Mouse (Mus musculus): ENCODE measurements around the gene Fam126b.
"Not testable (repeated sequence)": the region's sequence is repeated elsewhere in the genome, so short reads cannot be mapped to it uniquely, and the experiment has no call there.

Gene Fam126b

GRCm38 (mm10) chr1:58570437-58570836 lies 15.7 kb downstream of the Fam126b start:
- in situ Hi-C loops (cut with MboI, MseI) = no loop called here

- in situ Hi-C loops (cut with MboI, MseI) = no loop called here
These were observed 17.5 kb downstream of the Fam126b start for GRCm38 (mm10) chr1:58568456-58569130.

GRCm38 (mm10) chr1:58566621-58567020 lies 19.5 kb downstream of the Fam126b start:
- in situ Hi-C loops (cut with MboI, MseI) = no loop called here

GRCm38 (mm10) chr1:58564981-58565380 lies 21.1 kb downstream of the Fam126b start:
- in situ Hi-C loops (cut with MboI, MseI) = no loop called here

- in situ Hi-C loops (cut with MboI, MseI) = no loop called here
These were observed 23.7 kb downstream of the Fam126b start for GRCm38 (mm10) chr1:58562455-58562854.

- in situ Hi-C loops (cut with MboI, MseI) = not testable (repeated sequence)
These were observed 25.8 kb downstream of the Fam126b start for GRCm38 (mm10) chr1:58560370-58560769.

GRCm38 (mm10) chr1:58541386-58541785 lies 44.7 kb downstream of the Fam126b start:
- in situ Hi-C loops (cut with MboI, MseI) = loop anchor here (5.0 kb wide), 1 partner anchor 74 kb away; no protein-coding TSS in a partner anchor

- in situ Hi-C loops (cut with MboI, MseI) = no loop called here
These were observed 78.9 kb downstream of the Fam126b start for GRCm38 (mm10) chr1:58507249-58507648.

GRCm38 (mm10) chr1:58504577-58505254 lies 81.4 kb downstream of the Fam126b start, which contains the start of gene Orc2:
TSS of gene Orc2 (minus strand) at chr1:58505109.
- in situ Hi-C loops (cut with MboI, MseI) = no loop called here

- in situ Hi-C loops (cut with MboI, MseI) = no loop called here
These were observed 82.2 kb downstream of the Fam126b start for GRCm38 (mm10) chr1:58503793-58504370.

GRCm38 (mm10) chr1:58503134-58503533 lies 83.0 kb downstream of the Fam126b start:
- in situ Hi-C loops (cut with MboI, MseI) = no loop called here

GRCm38 (mm10) chr1:58498758-58499157 lies 87.4 kb downstream of the Fam126b start:
- in situ Hi-C loops (cut with MboI, MseI) = no loop called here

- in situ Hi-C loops (cut with MboI, MseI) = no loop called here
These were observed 88.4 kb downstream of the Fam126b start for GRCm38 (mm10) chr1:58497678-58498077.

GRCm38 (mm10) chr1:58495603-58496002 lies 90.5 kb downstream of the Fam126b start:
- in situ Hi-C loops (cut with MboI, MseI) = no loop called here

- in situ Hi-C loops (cut with MboI, MseI) = no loop called here
These were observed 103.5 kb downstream of the Fam126b start for GRCm38 (mm10) chr1:58482647-58483046.

- in situ Hi-C loops (cut with MboI, MseI) = no loop called here
These were observed 110.5 kb downstream of the Fam126b start for GRCm38 (mm10) chr1:58475662-58476061.

Data from T-helper 2 cell (primary cell).